Mouse (Mus musculus) cerebral cortex, adult 2 months (tissue): ENCODE data around the gene Hk2.

Source experiments
- WGBS: fragments of 180-500 bp; shearing (Covaris S2); methylation state at CpG from one replicate; pipeline ENCODE4 v1.1.7; 2018; 5-methylcytosine and 5-hydroxymethylcytosine counted together

Gene Hk2

DNA sequence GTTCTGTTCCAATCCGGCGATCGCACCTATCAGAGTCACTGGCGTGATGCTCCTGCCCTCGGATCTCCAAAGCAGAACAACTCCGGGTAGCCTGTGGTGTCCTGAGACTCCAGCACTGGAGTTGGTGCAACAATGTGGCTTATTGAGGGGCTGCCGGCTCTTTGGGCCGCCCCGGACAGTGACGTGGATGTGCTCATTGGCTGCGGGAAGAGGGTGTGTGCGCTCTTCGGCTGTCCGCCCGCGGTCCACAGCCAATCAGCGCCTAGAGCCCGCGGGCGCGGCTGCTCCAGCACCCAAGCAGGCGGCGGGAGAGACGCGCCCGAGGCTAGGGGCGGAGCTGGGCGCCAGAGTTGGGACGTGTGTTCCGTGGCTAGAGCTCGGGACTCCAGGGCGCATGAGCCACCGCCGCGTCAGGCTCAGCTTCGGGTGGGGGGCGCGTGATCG, at the start of gene Hk2:
TSS of gene Hk2 (minus strand) at position 134 of the 444 bp plus-strand sequence.
- WGBS = under 1% methylated on average over 39 of the region's 39 CpGs

DNA sequence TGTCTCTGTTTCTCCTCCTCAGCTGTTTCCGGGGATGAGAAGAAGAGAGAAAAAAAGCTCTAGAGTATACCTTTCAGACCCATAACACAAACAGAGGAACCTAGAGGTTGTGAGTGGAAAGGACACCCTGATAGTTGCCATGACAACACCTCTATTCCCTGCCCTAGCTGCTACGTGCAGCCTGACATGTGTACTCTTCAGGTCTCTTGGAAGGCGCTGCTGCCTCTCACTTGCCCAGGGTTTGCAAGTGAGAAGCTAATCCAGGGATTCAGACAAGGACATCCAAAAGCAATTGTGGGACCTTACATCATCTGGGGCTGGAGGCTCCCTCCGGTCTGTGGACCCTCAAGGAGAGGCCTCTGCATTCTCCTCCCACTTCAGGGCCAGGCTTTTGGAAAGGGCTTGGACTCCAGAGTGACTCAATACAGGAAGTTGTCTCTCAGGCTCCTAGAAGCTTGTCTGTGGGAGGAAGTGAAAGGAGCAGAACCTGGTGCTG, 47.6 kb upstream of the Hk2 start:
- WGBS = 64% methylated on average over 4 of the region's 4 CpGs

DNA sequence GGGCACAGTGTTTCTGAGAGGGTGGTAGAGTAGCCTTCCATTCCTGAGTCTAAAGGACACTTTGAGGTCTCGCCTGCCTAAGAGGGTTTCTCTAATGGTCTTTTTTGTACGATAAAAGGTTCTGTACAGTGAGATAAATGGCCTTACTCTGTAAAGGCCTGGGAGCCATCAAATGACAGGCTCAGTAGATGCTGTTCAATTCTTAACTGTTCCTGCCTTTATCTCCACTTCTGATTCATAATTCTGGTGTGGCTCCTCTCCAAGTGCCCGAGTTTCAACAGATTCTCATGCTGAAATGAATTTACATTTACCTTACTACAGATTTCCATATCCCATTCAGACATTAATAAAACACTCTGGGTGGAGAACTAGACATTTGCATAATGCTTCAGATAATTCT, 46.5 kb upstream of the Hk2 start:
- 75% methylated on average over 3 of the region's 3 CpGs for WGBS

DNA sequence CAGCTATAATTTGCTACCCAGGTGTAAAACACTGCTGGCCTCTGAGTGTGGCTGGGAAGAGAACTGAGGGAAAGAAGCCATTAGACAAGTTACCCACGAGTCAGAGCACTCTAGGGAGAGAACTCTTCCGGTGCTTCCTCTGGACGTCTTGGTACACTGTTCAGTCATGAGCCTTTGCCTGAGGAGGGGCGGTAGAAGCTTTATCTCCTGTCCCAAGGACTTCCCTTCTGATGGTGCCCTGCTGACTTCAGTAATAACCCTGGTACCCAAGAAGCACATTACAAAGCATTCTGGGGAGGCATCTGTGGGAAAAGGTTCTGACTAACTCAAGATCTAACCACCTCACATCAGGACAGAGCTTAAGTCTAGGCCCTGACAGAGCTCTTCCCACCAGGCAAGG, 40.6 kb upstream of the Hk2 start:
- 82% methylated on average over 4 of the region's 4 CpGs for WGBS

DNA sequence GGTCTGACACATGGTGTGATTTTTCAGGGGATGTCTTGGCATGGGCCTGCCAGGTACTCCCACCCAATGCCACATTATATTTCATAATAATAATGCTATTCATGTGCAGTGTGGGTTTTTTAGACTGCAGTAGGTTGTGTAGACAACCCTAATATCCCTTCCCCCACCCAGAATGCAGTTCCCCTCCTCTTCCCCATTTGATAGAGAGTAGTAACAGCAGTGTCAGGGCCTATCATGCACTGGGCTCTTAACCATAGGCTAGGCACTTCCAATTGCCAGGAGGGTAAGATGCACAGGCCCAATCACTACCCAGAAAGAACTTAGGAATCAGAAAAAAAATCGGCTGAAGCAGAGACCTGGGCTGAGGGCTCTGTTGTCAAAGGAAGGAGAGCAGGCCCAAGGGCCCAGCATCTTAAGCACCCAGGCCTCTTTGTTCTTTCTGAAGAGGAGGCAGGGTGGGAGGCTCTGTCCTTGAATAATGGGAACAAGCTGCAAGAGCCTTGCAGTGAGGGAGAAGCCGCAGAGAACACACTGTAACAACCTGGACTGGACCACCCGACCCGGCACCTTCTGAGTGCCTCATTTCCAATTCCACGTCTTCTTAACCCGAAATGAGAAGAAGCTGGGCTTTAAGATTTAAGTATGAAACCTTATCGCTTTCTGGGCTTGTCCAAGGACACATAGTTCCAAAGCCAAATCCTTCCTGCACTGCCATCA, 33.9 kb upstream of the Hk2 start:
- WGBS = 85% methylated on average over 7 of the region's 7 CpGs

DNA sequence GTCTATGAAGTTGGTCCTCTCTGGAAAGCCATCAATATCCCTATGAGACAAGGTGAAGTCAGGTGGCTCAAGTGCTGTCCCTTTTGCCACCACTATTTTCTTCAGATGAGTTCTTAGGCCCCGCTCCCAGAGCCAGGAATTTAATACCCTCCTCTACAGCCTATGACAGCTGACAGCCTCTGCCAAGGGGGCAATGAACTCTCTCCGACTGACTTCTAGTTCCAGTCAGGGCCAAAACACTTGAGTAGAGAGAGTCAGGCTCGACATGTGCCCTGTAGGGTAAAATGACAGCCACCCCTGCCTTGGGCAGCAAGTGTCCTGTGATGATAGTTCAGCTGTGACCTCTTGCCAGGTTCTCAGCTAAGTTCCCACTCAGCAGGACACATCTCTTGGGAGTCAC, 32.7 kb upstream of the Hk2 start:
- WGBS = 79% methylated on average over 3 of the region's 3 CpGs

DNA sequence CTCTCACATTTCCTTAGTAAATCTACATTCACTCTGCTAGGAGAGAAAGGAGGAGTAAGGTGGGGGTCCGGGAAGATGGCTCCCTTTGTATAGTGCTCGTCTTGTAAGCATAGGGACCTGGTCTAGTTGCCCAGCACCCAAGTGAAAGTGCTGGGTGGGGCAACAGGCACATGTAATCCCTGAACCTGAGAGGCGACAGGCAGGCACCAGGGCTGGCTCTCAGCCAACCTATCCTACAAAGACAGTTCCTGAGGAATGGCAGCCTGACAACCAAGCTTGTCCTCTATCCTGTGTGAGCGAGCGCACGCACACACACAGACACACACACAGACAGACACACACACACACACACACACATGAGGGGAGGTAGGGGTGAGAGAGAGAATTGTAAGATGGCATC, 32.2 kb upstream of the Hk2 start:
- 82% methylated on average over 6 of the region's 6 CpGs for WGBS

DNA sequence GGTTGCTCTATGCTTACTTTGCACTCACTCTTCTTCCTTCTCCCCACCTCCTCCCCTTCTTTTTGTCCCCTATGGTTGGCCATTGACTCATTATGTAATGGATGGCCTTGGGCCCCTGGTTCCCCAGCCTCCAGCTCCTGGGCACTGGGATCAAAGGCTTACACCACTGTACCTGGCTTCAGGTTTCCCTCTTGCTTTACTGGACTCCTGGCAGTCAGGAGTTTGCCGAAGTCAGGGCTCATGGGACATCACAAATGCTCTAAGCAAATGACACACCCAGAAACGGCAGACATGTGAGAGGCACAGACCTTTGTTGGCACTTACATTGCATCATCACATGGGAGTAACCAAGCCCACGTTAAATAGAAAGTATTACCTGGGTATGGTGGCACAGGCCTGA, 31.6 kb upstream of the Hk2 start:
- 86% methylated on average over 3 of the region's 3 CpGs for WGBS

DNA sequence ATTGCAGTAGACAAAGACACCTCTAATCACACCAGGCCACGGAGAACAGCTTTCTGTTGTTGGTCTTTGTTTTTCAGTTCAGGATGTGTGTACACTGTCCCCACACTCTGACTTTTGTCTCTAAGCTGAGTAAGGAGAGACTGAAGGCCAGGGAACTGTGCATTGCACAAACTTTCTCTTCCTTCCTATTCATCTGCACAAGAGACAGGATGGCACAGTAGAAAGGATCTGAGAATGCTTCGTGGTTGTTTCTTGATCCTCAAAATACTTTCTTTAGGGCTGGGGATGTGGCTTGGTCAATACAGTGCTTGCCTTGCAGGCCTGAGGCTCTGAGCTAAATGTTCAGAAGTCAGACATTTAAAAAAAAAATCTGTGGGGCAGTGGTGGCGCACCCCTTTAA, 30.7 kb upstream of the Hk2 start:
- WGBS = 85% methylated on average over 3 of the region's 3 CpGs

DNA sequence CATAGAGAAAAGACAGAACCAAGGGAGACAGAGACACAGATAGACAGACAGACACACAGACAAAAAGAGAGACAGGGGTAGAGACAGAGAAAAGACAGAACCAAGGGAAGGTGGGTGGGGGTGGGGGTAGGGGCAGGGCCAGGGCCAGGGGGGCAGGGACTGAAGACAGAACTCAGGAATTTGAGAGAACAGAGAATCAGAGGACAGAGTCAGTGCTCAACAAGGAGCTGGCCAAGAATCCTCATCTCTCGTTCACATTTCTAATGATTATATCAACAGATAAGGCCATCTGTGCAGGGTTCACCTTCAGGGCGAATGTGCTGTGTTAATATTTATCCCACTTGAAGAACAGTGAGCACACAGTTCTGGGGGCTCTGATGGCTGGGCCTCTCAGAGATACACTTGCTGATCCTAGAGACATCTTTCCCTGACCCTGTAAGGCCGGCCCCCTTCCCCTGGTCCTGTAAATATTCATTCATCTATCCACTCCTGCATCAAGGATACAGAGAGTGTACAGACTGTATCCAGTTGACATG, 24.0 kb upstream of the Hk2 start:
- WGBS = 83% methylated on average over 3 of the region's 3 CpGs

DNA sequence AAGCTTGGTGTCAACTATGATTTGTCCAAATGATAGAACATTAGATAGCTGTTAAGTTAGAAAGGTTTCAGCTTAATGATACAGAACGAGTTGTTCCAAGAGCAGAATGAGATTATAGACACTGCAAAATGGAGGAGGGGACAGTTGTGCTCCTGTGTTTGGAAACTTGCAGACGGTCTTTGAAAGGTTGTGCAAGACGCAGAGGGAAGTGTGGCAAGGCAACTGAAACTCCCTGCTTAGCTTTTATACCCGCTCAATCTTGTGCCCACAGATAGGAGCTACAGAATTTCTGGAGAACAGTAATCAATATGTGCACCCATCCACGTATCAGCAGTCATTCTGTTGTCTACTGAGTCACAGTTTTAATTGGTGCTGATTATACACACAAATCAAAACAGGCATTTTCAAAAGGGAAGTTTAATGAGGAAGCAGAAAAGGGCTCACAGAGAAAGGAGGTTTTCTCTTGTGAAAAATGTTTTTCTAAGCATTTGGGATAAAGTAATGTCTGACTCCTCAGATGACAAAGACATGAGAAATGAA, 23.1 kb upstream of the Hk2 start:
- 55% methylated on average over 5 of the region's 5 CpGs for WGBS

DNA sequence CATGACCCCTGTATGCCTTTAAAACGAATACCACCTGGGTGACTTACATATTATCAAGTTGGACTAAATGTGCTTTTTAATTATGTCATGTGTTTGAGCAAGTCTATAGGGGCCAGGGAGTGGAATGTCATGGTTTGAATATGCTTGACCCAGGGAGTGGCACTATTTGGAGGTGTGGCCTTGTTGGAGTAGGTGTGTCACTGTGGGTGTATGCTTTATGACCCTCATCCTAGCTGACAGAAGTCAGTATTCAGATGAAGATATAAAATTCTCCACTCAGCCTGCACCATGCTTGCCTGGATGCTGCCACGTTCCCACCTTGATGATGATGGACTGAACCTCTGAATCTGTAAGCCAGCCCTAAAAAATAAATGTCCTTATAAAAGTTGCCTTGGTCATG, 16.6 kb upstream of the Hk2 start:
- 87% methylated on average over 2 of the region's 2 CpGs for WGBS

DNA sequence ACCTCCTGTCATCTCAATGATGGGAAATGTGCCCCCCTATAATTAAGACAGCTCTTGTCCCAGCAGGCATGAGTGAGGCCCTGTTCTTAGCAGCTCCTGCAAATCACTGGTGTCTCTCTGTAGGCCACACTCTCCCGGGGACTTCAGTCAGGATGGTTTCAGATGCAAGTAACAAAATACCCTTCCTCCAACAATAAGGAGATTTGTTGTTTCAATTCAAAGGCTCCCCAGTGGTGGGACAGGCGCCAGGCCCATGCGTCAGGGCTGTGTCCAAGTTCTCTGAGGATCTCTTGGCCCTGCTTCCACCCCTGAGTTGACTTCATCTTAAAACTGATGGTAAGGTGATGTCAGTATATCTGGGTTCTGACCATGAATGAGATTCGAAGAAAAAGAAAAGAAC, 9.7 kb upstream of the Hk2 start:
- whole genome bisulfite sequencing = 80% methylated on average over 4 of the region's 4 CpGs

DNA sequence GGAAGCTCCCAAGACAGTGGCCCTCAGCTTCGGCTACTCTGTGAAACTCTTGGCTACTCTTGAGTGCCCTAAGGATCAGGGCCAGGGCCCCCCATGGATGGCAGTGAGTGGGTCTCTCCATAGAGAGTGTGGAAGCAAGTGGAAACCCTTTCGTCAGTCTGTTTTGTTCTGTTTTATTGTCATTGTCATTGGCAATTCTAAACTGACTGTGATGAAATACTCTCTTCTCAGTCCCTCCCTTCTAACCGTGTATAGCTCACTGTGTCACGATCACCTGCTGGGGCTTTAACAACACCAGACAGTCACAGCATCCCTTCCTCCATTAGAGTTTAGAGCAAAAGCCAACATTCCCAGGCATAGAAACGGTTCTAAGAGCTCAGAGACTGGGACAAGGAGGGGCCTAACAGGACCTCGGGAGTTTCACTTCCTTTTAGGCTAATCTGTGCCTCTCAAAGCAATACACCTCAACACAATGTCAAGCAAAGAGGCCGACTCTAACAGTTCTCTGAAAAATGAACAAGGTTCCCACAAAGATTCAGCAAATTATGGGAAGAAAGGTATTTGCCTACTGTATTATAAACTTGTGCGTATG, 6.6 kb upstream of the Hk2 start:
- WGBS = 69% methylated on average over 8 of the region's 8 CpGs

DNA sequence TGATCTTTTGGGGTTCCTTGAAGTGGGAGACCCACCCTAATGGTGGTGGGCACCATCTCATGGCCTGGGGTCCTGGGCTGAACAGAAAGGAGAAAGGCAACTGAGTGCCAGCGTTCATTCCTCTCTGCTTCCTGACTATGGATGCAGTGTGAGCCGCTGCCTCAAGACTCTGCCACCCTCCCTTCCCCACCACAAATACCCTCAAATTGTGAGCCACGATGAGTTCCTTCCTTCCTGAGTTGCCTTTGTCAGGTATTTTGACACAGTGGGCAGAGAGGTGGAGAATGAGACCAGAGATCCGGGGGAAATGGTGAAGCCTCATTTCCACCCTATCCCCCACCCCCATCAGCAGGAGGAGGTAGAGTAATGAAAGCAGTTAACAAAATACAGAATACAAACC, 6.1 kb upstream of the Hk2 start:
- WGBS = 61% methylated on average over 4 of the region's 4 CpGs

DNA sequence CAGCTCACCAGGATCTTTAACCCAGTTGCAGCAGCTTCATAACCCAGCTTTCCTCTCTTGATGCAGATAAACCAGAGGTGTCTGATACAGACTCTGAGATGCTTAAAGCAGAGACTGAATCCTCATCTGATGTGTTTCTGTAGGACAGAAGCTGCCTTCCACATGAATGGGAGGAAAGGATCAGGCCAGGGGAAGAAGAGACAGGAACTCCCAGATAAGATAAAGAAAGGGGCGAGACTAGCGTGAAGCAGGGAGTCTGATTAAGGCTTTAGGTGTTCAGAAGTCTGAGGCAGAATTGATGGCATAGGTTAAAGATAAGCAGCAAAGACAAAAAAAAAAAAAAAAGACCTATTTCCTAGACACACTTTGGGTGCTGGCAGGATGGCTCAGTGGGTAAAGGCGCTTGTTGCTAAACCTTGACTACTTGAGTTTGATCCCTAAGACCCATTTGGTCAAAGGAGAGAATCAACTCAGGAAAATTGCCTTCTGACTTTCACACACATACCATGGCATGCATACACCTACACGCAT, 2.9 kb upstream of the Hk2 start:
- 95% methylated on average over 4 of the region's 4 CpGs for WGBS

DNA sequence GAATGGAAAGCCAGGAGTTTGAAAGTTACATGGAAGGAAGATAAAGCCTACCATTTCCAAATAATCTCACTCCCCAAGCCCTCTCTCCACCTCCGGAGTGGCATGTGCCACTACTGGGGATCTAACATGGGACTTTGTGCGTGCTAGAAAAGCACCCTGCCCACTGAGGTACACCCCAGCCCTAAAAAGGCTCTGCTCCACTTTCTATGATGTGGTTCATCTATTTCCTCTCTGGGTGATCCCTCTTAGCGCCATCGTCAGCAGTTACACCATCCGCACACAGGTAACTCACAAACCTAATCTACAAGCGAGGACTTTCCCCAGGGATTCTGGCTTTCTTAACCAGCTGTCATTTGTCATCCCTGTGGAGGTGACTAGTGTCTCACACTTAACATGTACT, 1.1 kb upstream of the Hk2 start:
- WGBS = 90% methylated on average over 6 of the region's 6 CpGs

DNA sequence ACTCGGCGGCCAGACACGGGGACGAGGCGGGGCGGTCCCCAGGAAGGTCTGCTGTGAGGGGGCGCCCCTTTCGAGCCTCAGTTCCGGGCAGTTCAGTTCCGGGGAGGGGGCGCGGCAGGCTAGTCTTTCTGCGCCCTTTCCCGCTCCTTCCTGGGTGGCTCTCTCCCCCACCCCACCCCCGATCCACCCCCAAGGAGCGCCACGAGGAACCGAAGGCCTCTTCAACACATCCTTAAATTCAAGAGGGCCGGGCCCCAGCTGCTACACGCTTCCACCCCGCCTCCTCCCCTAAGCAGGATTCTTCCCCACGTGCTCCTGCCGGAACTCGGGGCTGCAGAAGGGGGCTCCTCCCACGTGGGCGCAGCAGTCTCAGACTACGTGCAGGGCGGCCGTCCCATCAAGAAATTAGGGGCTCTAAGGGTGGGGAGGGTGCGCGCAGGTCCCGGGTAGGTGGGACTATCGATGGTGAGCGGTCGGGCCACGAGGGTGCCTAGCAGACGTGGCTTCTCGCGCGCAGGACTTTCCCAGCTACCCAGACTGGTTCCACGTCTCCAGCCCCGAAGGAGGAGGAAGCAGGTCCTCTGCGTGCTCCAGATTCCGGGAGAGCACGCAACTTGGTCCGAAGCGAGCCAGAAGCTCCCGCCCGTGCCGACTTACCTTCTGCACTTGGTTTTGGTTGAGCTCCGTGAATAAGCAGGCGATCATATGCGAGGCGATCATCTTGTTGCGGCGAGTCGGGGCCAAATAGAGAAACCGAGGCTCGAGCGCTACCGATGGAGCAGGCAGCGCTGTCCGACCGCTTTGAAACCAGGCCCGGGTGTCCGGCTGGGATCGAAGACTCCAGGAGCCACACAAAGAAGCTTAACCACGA, 758 bp downstream of the Hk2 start:
- WGBS = 1% methylated on average over 68 of the region's 68 CpGs

DNA sequence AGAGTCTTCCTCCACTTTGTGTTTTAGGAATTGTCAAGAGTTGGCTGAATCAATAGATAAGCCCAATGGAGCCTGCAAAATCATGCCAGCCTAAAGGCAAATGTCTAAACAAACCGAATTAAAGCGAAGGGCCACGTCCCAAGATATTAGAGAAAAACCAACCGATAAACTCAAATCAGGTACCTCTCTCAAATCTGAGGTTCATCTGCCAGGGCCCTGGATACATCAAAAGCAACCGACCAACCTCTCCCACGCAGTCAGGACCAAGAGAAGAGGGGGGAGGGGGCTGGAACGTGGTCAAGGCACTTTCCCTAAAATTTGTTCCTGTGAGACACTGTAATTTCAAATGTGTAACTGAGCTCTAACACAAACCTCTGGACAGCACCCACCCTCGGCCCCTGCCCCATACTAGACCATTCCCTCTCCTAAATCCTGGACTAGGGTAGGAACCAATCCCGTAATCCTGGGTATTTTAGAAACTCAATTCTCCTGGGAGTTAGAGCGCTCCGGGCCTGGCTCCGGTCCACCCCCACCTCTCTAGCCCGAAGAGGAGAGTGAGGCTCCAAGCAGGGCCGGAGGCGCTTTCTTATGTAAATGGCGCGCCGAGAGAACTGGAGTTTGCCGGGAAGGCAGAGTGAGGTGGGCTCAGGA, 1.7 kb downstream of the Hk2 start:
- WGBS = 25% methylated on average over 19 of the region's 19 CpGs

DNA sequence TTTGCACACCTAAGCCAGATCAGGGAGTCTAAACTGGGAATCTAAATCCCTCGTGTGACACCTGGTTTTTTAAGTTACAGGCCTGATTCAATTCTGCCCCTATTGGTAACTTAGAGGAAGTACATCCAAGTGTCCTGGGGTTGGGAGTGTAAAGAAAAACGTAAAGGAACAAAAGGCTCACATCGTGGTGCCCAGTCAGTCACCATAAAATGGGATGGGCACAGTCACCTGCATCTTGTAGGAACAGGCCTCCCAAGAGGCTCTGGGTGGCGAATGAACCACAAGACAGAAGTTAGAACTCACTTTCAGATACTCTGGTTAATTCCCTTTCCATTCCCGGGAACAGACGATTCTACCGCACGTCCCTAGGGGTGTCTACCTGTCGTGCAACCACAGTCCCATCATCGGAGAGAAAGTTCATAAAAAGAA, 2.3 kb downstream of the Hk2 start:
- 34% methylated on average over 10 of the region's 10 CpGs for WGBS

DNA sequence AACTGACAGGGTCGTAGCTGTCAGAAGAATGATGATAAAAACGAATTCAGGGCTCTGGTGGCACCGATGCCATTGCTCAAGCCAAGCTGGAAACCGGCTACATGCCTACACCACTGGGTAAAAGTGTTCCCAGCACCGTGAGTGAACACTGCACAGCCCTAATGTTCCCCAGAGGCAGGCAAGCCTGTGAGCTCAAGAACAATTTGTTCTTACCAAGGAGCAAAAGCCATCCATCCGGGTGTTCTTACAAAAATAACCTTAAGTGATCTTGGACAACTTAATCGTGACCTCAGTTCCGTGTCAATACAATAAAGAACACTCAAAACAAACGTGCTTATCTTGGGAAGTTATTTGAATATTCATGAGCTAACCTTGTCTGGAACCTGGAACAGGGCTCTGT, 3.2 kb downstream of the Hk2 start:
- WGBS = 71% methylated on average over 9 of the region's 9 CpGs
